Mouse (Mus musculus): ENCODE data around the gene Crybg2.

DNA sequence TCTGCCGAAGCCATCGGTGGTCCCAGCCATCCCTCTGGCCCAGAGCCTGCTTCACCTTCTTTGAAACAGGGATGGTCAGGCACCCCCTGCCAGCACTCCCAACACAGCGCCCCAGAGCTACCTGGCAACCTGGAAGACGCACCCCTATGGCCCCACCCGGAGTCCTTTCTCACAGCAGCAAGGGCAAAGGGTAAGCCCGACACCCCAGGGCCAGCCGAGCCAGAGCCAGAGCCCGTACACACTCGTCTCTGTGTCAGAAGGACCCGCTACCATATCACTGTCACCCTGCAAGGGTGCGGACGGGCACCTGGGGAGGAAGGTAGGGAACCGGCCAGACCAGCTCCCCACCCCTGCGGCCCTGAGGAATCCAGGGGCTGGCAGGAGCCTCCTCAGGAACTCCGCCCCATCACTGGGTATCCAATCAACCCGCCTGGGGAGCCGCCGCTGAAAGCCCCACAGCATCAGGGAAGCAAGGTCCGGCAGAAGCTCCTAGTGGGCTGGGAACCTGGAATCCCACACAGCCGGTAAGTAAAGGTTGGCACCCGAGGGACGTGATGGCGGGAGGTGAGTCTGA lies 4.9 kb downstream of the Crybg2 start:
- TF ChIP-seq POLR2A (IDR thresholded peaks at IDR 0.05; ENCODE audit: extremely low read depth, insufficient read depth, low read length) (no peak), CTCF (IDR thresholded peaks at IDR 0.05; ENCODE audit: extremely low read depth, insufficient read depth, low read length) (no peak)

Measured in cortical plate, adult 2 months (tissue).